Mouse (Mus musculus): ENCODE measurements around the gene Utrn.

Gene Utrn

DNA sequence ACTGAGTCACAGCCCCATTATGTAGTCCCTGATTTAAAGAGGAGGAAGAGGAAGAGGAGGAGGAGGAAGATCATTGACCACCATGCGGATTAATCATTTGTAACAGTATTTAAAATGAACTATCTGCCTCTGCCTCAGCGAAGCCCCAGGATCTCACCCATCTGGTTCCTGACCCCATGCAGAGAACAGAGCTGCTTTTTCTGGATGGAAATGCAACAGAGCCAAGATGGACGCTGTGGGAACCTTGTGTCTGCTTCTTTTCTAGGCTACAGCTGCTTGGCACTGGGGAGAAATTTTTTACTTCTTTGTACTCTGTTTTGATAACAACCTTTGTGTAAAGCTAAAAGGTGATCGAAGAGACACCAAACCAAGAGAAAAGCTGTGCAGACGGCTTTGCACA lies 137.7 kb downstream of the Utrn start:
- DNase-seq (ENCODE audit: low read depth), result no peak

DNA sequence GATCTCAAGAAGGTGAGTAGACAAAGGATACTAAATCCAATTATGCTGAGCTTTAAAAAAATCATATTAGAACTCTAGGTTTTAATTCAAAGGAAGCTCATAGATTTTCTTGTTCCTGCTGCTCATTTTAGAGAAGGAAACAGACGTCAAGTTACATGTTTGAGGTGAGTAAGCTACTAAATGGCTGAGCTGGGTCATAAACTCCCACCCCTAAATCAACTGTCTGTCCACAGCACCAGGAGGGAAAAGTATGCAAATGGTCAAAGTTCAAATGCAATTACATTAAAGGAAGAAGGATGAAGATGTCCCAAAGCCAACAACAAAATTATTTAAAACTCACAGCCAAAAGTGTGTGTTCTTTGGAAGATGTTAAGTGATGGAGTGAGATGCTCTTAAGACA lies 139.5 kb downstream of the Utrn start:
- no peak for DNase-seq (ENCODE audit: low read depth)

DNA sequence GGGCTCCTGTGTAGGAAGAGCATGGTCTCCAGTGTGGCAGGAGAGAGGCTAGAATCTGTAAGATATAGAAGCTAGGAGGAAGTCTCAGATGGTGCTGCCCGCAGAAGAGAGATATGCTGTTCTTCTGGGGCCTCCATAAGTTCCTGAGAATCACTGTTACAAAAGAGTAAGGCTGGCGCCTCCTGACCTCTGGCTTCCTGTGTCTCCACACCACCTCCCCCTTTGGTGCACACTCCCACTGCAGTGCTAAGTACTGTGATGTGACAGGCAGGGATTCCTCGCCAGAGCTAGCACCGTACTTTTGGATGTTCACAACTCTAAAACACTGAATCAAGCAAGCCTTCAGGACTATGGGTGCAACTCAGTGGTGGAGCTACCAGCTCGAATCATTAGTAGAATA lies 140.1 kb downstream of the Utrn start:
- no peak for DNase-seq (ENCODE audit: low read depth)

GRCm38 (mm10) chr10:12727881-12728280 lies 141.3 kb downstream of the Utrn start:
- DNase-seq (ENCODE audit: low read depth), result no peak

DNA sequence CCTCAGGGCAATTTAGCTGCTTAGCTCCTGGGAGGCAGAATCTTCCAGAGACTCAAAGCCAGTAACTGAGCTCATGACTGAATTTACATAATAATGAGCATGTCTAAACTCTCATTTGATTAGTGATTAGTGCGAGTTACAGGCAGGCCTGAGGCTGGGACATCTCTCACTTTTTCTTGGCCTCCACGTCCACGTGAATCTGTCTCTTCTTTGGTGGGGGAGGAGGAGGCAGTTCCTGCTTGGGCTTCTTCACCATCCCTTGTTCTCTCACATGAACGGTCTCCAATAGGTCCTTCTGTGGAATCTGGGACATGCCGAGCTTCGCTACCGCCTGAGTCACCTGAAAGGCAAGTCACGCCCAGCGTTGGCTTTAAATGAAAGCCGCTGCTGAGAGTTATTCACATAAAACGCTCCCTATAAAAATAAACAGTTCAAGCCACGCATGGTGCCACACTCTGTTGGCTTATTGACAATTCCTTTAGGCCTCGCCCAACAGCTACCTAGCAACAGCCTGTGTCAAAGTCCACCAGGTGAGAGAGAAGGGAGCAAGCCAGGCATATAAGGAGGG lies 143.0 kb downstream of the Utrn start:
- no peak for DNase-seq (ENCODE audit: low read depth)

DNA sequence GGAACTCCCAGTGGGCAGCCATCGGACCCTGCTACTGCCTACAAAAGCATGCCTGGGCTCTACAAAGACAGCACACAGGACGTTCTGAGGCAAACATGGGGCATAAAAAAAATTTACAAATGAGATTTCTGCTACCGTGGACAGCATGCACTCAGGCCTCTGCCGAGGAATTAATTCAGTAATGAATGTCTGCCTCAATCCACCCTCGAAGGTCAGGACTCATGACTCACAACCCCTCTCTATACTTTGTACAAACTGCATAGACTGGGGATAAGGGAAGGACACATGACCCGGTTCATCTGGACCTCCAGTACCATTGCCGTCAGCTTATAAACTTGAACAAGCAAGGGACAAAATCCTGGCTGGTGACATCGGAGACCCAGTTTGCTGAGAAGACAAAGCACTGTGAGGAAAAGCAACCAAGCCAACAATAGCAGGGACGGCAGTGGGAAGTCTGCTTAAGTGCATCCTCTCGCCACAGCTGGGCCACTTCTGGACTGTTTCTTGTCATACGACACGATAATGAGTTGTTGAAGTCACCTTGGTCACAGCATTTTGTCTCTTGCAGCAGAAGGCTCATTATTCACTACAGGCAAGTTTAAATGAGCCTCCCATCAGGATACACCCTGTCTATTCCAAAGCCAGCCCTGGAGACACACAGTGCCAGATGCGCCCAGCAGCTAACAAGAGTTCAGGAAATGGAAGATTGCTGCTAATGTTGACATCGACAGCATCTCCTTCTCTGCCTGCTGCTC lies 144.7 kb downstream of the Utrn start:
- no peak for DNase-seq (ENCODE audit: low read depth)

DNA sequence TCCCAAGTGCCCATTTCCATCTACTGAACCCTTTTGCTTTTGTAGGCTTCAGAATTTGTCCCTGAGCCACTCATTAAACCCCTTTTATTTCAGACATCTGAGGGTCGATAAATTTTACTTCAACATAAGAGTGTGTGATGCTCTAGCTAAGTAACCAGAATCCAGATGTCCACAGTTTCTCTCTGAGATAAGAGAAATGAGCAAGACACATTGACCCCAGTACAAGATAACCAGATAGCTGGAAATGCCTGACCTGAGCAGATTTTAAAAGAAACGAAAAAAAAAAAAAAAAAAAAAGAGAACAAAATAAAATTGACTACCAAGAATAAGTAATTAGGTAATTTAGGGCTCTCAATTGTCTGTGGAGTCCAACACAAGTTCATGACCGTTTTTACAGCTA lies 145.9 kb downstream of the Utrn start:
- DNase-seq (ENCODE audit: low read depth), result no peak

DNA sequence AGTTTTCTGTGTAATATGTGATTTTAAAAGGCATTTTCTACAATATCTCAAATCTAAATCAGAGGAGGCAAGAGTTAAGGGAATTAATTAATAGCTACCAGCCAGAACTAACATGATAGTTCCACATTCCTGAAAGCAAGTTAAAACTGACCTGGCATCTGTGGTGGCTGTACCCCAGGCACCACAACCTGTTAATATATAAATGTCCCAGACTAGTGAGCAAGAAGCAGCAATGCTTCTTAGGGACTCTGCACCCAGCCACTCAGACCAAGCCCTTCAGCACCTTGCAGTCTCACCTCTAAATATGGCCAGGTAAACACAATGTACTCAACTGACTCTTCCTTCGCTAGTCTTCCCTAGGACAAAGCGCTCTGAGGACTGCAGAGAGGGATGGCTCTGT lies 147.1 kb downstream of the Utrn start:
- DNase-seq (ENCODE audit: low read depth), result no peak

DNA sequence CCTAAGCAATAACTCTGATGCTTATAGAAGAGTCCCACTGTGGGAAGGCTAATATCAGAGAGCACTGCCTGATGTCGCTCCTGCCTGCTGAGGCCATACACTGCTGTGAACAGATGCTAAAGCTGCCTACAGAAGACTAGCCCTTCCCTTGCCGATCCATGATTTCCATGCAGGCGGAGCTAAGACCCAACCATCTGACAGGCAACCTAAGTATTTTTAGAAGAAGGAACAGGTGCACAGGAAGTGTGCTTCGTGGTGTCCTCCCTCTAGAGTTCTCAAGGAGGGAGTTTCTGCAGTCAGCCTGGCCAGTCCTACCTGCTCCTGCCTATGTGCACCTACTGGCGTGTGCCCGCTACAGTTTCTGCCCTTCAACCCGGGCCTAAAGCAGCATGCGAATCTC lies 150.8 kb downstream of the Utrn start:
- DNase-seq (ENCODE audit: low read depth), result no peak

GRCm38 (mm10) chr10:12717381-12717780 lies 151.8 kb downstream of the Utrn start:
- DNase-seq (ENCODE audit: low read depth), result no peak

DNA sequence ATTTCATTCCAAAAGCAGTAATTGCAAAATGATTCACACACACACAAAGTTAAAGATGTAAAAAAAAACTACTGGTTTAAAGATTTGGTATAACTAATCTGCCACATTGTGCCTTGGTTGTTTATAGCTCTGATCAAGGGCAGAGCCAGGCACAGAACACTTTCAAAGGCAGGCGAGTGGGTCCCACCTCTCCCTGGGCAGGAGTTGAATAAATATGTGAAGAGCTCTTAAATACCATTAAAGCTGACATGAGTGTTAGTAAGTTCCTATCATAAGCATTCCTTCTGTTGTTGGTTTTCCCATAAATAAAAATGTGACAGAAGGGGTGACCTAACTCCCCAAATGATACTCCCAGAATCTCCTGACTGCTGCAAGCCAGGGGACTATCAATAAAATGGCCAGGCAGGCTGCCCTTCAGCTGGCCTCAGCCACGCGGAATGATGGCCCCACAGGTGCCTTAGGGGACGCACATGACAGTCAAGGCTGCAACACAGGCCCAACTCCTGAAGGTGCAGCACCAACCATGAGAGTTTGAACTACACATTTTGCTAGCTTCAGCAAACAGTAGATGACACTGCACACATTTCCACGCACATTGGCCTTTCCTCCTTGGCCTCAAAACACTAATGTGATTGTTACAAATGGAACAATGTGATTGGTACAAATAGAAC lies 152.4 kb downstream of the Utrn start:
- DNase-seq (ENCODE audit: low read depth), result no peak

DNA sequence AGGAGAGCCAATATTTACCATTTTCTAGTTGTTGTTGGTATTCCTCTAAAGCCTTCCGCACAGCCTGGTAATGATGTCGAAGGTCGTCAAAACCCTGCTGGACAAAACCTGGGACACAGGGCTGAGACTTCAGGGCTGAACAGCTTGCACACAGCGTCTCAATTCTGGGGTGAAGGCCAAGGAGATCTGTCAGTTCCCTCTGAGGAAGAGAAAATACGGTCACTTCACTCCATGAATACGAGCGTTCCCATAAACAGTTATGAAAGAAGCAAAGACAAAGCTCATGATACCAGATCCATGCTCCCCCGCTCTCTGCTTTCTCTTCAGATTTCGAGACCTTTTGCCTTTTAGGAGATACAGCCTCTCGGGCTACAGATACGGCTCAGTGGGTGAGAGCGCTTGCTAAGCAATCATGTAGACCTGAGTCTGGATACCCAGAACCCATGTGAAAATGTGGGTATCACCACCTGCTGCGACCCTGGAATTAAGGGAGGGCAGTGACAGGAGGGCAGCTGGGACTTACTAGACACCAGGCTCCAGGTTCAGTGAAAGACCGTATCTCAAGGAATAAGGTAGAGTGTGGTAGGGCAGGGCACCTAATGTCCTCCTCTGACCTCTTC lies 155.8 kb downstream of the Utrn start:
- no peak for DNase-seq (ENCODE audit: low read depth)

DNA sequence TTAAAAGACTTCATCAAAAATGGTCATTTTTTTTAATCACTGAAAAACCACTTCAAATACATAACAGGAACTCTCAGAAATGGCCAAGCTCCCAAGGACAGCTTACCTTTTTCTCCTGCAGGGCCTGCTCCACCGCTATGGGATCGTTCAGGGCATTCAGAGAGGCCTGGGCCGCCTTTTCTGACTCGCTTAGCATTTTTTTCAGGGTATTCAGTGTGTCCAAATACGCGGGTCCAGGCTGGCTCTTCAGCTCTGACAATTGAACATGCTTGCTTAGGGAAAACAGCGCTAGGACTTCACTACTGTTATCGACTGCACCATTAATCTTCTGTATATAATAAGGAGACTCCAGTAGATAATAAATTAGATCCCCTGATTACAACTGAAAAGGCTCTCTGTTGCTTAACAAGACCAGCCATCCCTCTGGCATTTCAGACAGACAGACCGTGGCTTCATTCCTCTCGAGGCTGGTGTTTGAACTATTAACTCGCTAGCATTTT lies 157.8 kb downstream of the Utrn start:
- DNase-seq (ENCODE audit: low read depth), result no peak

GRCm38 (mm10) chr10:12706516-12706915 lies 162.6 kb downstream of the Utrn start:
- no peak for DNase-seq (ENCODE audit: low read depth)

GRCm38 (mm10) chr10:12705990-12706389 lies 163.2 kb downstream of the Utrn start:
- DNase-seq (ENCODE audit: low read depth), result no peak

DNA sequence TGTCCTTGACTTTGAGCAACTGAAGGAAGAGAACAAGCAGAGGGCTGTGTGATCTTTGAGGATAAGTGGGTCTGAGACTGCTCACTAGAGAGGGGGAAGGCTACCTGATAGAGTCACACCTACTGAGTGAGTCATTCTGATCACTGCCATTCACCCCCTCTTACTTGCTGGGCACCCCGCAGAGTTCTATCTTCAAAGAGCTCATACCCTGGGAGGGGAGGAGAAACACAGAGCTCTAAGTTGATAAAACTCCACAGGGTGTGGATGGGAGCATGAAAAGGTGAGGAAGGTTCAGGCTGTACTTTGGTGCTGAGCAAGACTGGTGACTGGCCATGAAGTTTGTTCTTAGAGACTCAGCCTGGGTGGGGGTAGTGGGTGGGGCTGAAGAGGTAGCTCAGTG lies 164.9 kb downstream of the Utrn start:
- DNase-seq (ENCODE audit: low read depth), result no peak

DNA sequence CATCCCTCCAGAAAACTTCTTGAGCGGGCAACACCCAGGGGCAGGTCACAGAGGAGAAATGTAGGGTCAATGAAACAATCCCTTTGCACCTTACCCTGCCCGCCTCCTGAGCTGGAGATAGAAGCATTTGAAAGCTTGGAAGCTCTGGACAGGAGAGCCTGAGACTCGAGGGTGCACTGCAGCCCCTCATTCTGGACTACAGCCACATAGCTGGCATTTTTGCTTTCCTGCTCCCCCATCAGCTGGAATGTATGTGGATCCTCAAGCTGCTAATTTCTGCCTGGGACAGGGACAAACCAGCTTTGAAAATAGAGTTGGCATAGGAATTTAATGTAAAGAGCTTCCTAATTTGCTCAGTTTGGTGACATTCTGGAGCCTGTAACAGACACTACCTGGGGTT lies 165.6 kb downstream of the Utrn start:
- DNase-seq (ENCODE audit: low read depth), result no peak

DNA sequence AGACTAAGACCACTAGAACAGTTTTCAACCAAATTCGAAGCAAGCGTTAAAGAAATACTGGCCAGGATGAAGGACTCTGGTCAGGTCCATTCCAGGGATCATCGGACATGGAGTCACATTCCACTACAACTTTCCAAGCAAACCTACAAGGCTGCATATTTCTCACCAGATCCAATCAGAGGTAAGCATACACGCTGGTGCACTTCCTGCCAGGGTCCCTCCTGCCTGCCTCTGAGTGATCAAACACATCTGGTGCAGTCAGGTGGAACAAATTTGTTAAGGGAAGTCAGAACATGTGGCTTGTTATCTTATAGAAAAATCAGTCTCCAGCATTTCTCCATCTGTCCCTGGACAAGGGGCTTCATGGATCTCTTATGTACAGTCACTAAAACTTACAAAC lies 167.0 kb downstream of the Utrn start:
- DNase-seq (ENCODE audit: low read depth), result no peak

- no peak for DNase-seq (ENCODE audit: low read depth)
Measured at GRCm38 (mm10) chr10:12701694-12702093, 167.5 kb downstream of the Utrn start.

DNA sequence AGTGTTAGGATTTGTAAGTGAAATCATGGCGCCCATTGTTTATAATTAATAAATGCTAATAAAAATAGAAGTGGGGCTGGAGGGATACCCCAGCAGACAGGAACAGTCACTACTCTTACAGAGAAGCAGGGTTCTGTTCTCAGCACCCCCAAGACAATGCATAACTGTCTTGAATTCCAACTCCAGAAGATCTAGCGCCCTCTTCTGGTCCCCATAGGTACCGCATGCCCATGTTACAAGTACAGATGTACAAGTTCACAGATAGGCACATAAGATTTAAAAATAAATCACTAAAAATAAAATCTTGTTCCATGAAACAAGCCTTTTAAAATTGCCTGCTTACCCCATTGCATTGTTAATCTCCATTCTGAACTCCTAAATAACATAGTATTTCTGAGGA lies 168.6 kb downstream of the Utrn start:
- DNase-seq (ENCODE audit: low read depth), result peak; percentile 64

DNA sequence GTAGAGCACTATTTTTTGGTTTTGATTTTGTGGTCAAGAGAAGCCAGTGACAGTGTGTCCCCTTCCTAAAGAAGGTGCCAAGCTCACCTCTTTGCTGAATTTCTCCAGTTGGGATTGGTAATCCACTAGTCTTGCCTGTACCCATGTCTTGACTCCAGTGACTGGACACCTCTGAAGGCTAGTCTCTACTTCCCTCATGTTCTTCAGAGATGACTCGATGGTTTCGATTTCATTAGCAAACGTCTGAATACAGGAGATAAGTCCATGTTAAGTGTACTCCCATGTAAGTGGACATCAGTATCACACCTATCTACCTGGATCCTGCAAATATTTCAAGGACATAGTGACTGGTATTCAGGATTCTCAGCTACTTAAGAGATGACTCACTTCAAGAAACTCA lies 171.3 kb downstream of the Utrn start:
- no peak for DNase-seq (ENCODE audit: low read depth)

DNA sequence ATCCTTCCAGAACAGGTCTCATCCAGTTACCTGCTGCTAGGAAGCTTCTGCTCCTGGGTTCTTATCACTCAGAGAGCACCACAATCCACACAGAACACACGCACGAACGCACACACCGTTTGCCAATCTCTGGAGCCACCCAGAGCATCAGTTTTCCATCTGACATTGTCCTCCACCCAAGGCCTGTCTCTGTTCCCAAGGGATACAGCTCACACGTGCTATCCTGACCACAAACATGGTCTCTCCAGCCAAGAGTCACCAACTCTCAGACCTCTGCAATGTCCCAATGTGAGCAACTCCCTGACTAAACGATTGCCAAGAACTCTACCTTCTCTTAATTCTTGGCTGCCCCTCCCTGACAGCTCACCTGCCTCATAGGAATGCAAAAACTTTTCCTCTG lies 172.5 kb downstream of the Utrn start:
- no peak for DNase-seq (ENCODE audit: low read depth)

DNA sequence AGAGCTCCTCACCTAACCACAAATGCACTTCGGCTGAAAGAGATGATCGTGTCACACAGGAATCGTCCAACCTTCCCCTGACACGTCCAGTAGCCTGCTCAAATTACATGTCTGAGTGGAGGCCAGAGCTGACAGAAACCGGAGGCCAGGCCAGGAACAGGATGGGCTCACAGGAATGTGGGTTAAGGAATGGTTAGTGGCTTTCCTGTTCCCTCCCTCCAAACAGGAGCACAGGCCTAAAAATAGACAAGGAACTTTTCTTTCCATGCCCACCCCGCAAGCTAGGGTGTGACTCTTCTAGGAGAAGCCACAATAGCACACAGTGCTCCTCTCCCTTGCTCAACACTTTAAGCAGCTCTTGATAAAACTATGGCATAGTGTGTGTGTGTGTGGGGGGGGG lies 174.4 kb downstream of the Utrn start:
- DNase-seq (ENCODE audit: low read depth), result no peak

Measured in naive thymus-derived CD4-positive, alpha-beta T cell, adult 2 months (primary cell).